Mouse (Mus musculus): ENCODE results near the gene Tor2a.
A peak's percentile ranks its signal among the peaks of the same experiment; 100 is the strongest.

Tor2a gene

GRCm38 (mm10) chr2:32767241-32767640 is 10.2 kb downstream of the Tor2a start:
- DNase-seq, result peak in 1 of 2 experiments; percentile 42

- peak; percentile 66 to 71 for DNase-seq
Measured at GRCm38 (mm10) chr2:32768661-32769285, 11.7 kb downstream of the Tor2a start.

- no peak for DNase-seq
Measured at GRCm38 (mm10) chr2:32769327-32770085, 12.5 kb downstream of the Tor2a start.

DNA sequence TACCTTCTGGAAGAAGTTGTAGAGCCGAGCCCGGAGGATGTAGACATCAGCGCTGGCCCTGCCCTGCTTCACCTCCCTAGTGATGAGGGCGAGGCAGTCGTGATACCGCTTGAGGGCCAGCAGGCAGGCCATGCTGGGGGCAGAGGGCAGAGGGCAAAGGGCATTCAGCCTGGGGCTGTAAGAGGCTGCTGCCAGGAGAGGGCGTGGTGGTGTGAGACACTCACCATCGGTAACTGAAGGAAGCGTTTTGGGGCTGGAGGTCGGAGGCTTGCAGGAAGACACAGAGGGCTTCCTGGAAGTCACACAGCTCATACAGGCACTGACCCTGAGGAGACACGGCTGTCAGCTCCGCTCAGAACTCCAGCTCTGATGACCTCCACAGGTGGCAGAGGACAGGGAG is 14.9 kb downstream of the Tor2a start:
- peak in 1 of 2 experiments; percentile 54 for DNase-seq

DNA sequence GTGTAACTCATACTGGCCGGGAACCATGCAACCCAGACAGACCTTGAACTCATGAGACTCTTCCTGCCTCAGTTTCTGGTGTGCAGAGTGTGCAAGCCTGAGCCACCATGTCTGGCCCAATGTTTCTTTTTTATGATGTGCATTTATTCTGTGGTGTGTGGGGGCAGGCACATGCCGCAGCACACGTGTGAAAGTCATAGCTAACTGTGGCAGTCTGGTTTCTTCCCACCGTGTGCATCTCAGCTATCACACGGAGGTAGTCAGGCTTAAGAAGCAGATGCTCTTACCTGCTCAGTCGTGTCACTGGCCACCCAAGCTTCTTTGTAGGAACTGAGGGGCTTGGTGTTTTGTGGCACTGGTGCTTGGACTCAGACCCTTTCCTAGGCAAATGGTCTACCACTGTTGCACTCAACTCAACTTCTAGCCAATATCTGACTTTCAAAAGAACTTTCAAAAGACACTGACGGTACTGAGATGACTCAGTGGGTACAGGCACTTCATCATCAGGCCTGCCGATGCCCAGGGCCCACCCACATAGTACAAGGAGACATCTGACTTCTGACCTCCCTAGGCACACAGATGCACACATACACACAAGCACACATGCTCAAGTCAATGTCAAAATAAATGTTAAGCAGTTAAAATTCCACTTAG is 15.7 kb downstream of the Tor2a start:
- DNase-seq, result no peak

DNA sequence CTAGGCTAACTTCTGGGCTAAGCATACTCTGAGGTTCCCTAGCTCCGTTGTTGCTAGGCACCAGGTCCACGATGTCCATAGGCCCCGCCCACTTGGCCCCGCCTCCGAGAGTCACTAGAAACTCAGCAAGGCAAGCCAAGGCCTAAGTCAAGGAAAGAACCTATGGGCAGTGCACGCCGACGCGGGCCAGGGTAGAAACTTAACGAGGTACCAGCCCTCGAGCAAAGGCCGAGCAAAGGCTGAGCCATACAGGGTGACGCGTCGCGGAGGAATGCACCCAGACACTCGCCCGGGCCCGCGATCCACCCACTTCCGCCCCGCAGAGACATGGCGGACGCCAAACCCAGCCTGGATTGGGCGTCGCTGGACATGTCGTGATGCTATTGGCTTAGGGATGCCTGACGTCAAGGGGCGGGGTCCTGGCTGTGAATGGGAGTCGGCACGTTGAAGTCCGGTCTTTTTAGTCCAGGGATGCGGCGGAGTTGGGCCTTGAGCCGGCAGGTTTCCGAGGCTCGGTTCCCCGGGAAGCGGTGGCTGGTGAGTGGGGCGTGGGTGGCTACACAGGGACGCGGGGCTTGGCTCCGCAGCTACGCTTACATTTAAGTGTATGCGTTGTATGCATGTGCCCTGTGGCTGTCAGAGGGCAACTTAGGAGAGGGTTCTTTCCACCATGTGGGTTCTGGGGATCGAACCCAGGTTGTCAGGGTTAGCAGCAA is 18.5 kb downstream of the Tor2a start, which contains the start of the genes Ttc16 and Ptrh1:
TSS of gene Ttc16 (minus strand) at position 275 of the 716 bp plus-strand sequence.
TSS of gene Ptrh1 (plus strand) at position 428 of the 716 bp plus-strand sequence.
- DNase-seq, result peak; percentile 99

DNA sequence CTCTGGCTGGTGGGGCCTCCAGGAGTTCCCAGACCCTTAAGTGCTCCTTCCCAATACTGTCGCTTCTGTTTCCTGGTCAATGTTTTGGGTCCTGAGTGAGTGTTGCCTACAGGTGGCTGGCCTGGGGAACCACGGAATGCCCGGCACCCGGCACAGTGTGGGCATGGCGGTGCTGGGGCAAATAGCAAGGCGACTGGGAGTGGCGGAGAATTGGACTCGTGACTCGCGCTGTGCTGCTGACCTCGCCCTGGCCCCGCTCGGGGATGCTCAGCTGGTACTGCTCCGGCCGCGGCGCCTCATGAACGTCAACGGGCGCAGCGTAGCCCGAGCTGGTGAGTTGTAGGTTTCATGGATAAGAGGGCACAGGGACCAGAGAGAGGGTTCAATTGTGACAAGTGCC is 19.2 kb downstream of the Tor2a start:
- DNase-seq, result no peak

DNA sequence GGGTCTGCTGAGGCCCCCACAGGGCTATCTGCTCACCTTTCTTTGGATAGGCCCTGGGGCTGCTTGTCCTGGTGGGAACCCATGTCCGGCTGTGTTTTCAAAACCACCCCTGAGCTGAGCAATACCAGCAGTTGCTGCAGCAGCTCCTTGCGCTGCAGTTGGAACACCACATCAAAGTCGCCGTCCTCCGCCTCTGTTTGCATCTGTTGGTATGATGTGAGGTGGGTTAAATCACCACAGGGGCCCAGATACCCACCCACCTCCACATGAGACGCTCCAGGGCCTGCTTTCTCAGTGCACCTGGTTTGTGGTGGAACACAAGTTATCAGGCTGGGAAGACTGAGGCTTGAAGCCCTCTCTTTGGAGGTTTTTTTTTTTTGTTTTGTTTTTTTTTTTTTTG is 21.0 kb downstream of the Tor2a start:
- DNase-seq, result no peak

DNA sequence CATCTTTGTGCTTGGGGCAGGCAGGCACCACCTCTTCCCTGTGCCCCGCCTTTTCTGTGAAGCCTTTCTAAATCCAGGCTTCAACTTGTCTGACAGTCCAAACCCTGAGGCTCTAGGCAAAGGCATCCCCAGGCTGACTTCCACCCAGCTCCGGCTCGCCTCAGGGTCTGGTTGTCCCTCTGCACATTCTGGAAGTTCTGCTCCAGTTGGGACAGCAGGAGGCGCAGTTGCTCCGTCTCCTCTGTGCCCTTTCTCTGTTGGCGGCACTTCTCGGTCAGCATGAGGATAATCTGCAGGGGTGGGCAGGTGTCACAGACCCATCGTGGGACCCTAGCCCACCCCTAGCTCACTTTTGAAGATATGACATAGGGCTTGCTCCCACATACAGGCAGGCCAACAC is 22.1 kb downstream of the Tor2a start:
- DNase-seq, result peak; percentile 84 to 88

DNA sequence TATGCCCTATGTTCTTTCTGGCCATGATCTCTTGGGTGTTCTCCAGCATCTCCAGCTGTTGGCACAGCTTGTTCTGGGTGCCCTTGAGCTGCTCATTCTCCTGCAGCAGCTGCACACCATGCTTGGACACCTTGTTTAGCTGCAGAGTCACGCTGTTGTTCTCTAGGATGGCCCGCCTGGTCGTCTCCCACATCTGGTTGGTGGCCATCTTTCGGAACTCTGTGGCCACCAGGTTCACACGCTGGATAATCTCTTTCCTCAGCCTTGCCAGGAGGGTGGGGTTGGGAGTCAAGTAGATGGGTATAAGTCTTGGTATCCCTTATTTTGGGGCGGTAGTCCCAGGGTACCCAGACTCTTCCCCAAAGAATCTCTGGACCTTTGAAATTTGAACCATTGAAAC is 22.7 kb downstream of the Tor2a start:
- DNase-seq, result no peak

GRCm38 (mm10) chr2:32781710-32782109 is 24.7 kb downstream of the Tor2a start:
- DNase-seq, result no peak

DNA sequence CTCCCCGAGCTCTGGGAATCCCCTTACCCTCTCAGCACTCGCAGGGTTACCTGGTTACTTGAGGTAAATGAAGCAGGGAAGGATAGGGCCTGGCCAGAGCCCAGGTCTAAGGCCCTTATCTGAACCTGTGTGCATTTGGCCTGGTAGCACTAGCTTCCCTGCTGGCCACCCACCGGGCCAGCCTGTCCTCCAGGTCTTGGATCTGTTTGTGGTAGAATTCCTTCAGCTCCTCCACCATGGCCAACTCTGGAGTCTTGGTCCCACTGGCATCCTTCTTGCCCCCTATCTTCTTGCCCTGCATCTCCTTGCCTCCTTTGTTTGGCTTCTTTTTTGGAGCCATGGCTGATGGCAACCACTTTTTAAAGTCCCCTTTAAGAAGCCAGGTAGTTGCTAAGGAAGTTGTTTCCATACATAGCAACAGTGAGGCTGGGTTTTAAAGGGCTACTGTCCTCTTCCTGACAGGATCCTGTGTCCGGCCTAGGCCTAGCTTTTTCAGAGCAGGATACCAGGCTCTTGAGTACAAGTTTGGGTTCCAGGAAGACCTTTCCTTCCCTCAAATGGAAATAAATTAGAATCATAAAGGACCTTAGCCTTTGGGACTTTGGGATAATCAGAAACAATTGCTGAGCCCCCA is 27.1 kb downstream of the Tor2a start, which contains the start of gene Cfap157:
TSS of gene Cfap157 (minus strand) at position 381 of the 634 bp plus-strand sequence.
- peak in 1 of 2 experiments; percentile 42 for DNase-seq

GRCm38 (mm10) chr2:32787176-32787575 is 30.1 kb downstream of the Tor2a start:
- DNase-seq, result no peak

DNA sequence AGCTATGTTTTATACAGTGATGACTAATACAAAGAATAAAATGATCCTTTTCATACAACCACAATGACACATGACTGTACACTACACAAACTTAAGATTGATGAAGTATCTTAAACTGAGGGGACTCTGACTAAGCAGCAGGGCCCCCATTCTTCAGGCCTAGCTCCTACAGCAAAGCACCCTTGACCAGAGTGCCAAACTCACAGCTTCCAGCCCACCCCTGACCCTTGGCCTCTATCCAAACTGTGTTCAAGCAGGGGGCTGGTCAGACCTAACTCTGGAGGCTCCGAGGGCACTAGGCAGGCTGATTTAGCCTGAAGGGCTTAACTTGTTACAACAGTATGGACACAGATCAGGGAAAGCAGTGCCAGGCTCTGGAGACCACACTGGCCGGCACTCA is 31.5 kb downstream of the Tor2a start:
- no peak for DNase-seq

DNA sequence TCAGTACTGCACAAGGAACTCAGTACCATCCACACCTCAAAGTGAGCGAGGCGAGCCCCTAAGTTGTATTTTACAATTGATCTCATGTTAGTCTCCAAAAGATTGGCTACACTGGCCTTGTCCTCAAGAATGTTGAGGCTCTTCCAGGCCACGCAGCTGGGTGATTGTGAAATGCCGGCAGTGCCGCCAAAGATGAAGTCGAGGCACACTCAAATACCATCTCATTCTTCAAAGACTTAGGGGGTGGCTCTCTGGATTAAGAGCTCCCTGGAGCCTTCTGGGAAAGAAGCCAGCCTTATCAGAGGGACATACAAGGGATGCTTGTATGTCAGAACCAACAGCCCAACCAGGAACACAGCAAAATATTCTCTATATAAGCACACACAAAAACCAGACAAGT is 34.3 kb downstream of the Tor2a start:
- DNase-seq, result peak in 1 of 2 experiments; percentile 41

DNA sequence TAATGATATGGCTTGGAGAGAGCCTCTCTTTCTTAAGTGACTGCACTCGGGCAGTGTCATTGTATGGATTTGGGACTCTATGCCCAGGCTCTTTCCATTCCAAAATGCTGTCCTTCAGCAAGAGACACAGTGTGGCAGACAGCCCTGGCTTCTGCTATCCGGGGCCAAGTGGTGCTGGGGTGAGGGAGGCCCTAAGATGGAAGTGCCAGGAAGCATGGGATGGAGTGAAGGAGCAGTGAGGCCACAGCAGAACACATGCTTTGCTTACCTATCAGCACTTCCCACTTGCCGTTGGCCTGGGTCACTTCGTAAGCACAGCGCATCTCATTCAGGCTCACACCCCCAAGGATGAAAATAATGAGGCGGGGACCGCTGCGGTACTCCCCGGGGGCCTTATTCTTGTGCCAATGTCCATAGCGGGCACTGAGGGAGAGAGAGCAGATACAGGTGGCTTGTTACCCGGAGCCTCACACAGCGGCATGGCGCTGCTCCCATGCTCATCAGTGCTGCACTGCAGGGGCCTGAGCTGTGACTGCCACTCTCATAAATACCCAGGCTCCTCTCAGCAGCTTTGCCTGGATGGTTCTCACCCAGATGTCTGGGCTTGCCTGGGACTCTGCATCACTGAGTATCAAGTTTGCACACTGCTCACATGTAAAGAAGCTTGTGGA is 38.8 kb downstream of the Tor2a start:
- DNase-seq, result no peak

DNA sequence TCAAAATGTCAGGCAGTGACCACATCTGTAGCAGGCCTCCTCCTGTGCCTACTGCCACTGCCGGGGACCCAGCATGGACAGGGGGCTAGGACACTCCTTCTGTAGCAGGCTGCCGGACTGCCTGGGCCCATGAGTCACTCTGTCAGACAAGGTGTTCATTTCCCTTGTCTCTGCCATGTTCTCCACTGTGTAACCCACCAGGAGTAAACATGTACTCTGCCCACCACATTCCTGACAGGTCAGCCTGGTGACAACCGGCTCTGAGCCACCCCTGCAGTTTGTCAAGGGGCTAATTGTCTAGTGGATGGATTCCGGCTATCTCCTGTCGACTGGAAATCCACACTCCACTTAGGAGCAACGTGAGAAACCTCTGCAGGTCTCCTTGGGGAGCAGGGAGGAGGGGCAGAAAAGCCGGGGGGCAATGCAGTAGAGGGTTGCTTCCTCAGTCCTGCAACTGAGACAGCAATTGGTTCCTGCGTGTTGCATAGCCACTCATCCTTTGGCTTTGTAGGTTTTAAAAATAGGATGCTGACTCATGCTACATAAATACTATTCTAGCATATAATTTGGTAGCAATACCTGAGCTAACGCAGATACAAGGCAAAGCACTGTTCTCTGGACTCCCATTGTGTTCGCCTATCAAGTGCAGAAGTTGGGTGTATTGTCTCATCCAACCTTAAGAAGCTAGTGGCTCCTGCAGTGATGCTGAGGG is 41.4 kb downstream of the Tor2a start:
- no peak for DNase-seq

GRCm38 (mm10) chr2:32808816-32809566 is 52.0 kb downstream of the Tor2a start:
- no peak for DNase-seq

Data from kidney, postnatal 4 days (tissue).